10 mouse cellular contexts compared by ENCODE assay signal in genomic region chr7:110801028-110801427, GRCm38 (mm10). TPM values are rescaled to one million over a fixed set of nuclear protein-coding genes. Genes with fewer than 3 reads are reported as not detected.
DNase-seq lines count a peak whose midpoint lies in the region; ATAC-seq and TF ChIP-seq lines count a peak whose summit lies in the region.
"Had no signal": no experiment of that assay in that cellular context is flagged by ENCODE, and none has a peak within 500 bp of the region (broad histone marks: within the 10 kb centered on the region; RNA-seq: fewer than 3 reads in every experiment).

No protein-coding gene starts in this region.

- H3K4me1 ChIP-seq in heart, embryonic 11.5 days (ENCODE audit: control insufficient read depth, insufficient read depth, low read length): no peaks in the 10 kb centered on the region
- H3K4me1 ChIP-seq in intestine, embryonic 16.5 days (ENCODE audit: control insufficient read depth, insufficient read depth, low read length): peaks cover 7% of the 10 kb centered on the region
- peaks cover 10% of the 10 kb centered on the region for H3K4me1 ChIP-seq in limb, embryonic 13.5 days
- H3K4me1 ChIP-seq in midbrain, embryonic 16.5 days (ENCODE audit: control insufficient read depth, insufficient read depth, low read length): no peaks in the 10 kb centered on the region
- peaks cover 10% of the 10 kb centered on the region; the same call in 1 of the 2 replicates for H3K4me1 ChIP-seq in spleen, adult 2 months (ENCODE audit: control insufficient read depth, insufficient read depth, insufficient read length)
- H3K4me1 ChIP-seq: neural tube, embryonic 12.5 days had no signal

- H3K4me2 ChIP-seq in heart, embryonic 11.5 days: no peak overlapping the region
- H3K4me2 ChIP-seq in intestine, embryonic 16.5 days (ENCODE audit: low read depth, low read length): no peak overlapping the region
- no peak overlapping the region for H3K4me2 ChIP-seq in limb, embryonic 13.5 days (replicated peaks)
- no peak overlapping the region for H3K4me2 ChIP-seq in midbrain, embryonic 16.5 days (ENCODE audit: low read length)
- H3K4me2 ChIP-seq: neural tube, embryonic 12.5 days had no signal

- TF ChIP-seq POLR2A in spleen, adult 2 months (IDR thresholded peaks at IDR 0.05; ENCODE audit: low read depth, low read length): no peak

- no peaks in the 10 kb centered on the region for H3K9me3 ChIP-seq in heart, embryonic 11.5 days (replicated peaks; ENCODE audit: control insufficient read depth, low read length)
- no peaks in the 10 kb centered on the region for H3K9me3 ChIP-seq in intestine, embryonic 16.5 days (ENCODE audit: control insufficient read depth, low read length)
- H3K9me3 ChIP-seq in limb, embryonic 13.5 days: no peaks in the 10 kb centered on the region
- no peaks in the 10 kb centered on the region for H3K9me3 ChIP-seq in midbrain, embryonic 16.5 days (replicated peaks; ENCODE audit: control insufficient read depth, low read length, poor library complexity, severe bottlenecking)
- H3K9me3 ChIP-seq: neural tube, embryonic 12.5 days had no signal

- no peaks in the 10 kb centered on the region for H3K36me3 ChIP-seq in heart, embryonic 11.5 days (ENCODE audit: control insufficient read depth, insufficient read depth, low read length)
- H3K36me3 ChIP-seq in intestine, embryonic 16.5 days (ENCODE audit: control insufficient read depth, insufficient read depth, low read length): no peaks in the 10 kb centered on the region
- H3K36me3 ChIP-seq in limb, embryonic 13.5 days: no peaks in the 10 kb centered on the region
- H3K36me3 ChIP-seq in midbrain, embryonic 16.5 days (ENCODE audit: control insufficient read depth, insufficient read depth, low read length): no peaks in the 10 kb centered on the region
- peaks cover 20% of the 10 kb centered on the region for H3K36me3 ChIP-seq in spleen, adult 2 months (ENCODE audit: control insufficient read depth, insufficient read depth, low read length)
- H3K36me3 ChIP-seq: neural tube, embryonic 12.5 days had no signal

- 2% methylated on average over 4 of the region's 4 CpGs for WGBS in heart, embryonic 11.5 days (ENCODE audit: insufficient replicate concordance)
- under 1% methylated on average over 4 of the region's 4 CpGs for WGBS in intestine, embryonic 16.5 days
- 4% methylated on average over 4 of the region's 4 CpGs for WGBS in limb, embryonic 13.5 days
- WGBS in midbrain, embryonic 16.5 days: under 1% methylated on average over 4 of the region's 4 CpGs
- 2% methylated on average over 4 of the region's 4 CpGs for WGBS in spleen, adult 2 months

- DNase-seq in heart, adult 18-20 months: peak; percentile 83 to 91
- DNase-seq in cerebellum, postnatal 25 days: peak; percentile 85 to 90
- DNase-seq in gastrocnemius, adult 18-20 months (ENCODE audit: low spot score): peak; percentile 83
- peak; percentile 53 to 73 for DNase-seq in spleen, adult 2 months (ENCODE audit: low read depth in 1 of 2, low spot score in 2 of 2)

- peak; percentile 78; the same call in 1 of the 2 replicates for TF ChIP-seq CTCF in spleen, adult 2 months (IDR thresholded peaks at IDR 0.05; ENCODE audit: extremely low read depth, insufficient read depth, insufficient read length, insufficient replicate concordance)

- no peak overlapping the region for H3K4me3 ChIP-seq in heart, embryonic 11.5 days (ENCODE audit: low read depth, low read length)
- no peak overlapping the region for H3K4me3 ChIP-seq in intestine, embryonic 16.5 days (ENCODE audit: low read length)
- H3K4me3 ChIP-seq in limb, embryonic 13.5 days: no peak overlapping the region
- no peak overlapping the region for H3K4me3 ChIP-seq in midbrain, embryonic 16.5 days (ENCODE audit: low read depth, low read length)
- no peak overlapping the region for H3K4me3 ChIP-seq in spleen, adult 2 months (ENCODE audit: extremely low read depth, insufficient read depth, insufficient read length)
- H3K4me3 ChIP-seq: neural tube, embryonic 12.5 days had no signal

- H3K27ac ChIP-seq in heart, embryonic 11.5 days (ENCODE audit: low read depth, low read length): no peak overlapping the region
- H3K27ac ChIP-seq in intestine, embryonic 16.5 days (ENCODE audit: low read length): no peak overlapping the region
- no peak overlapping the region for H3K27ac ChIP-seq in limb, embryonic 13.5 days
- H3K27ac ChIP-seq in midbrain, embryonic 16.5 days (ENCODE audit: low read length): no peak overlapping the region
- no peak overlapping the region for H3K27ac ChIP-seq in spleen, adult 2 months (ENCODE audit: insufficient read depth, low read length)
- H3K27ac ChIP-seq: neural tube, embryonic 12.5 days had no signal

- H3K9ac ChIP-seq in heart, embryonic 11.5 days (ENCODE audit: low read depth, low read length): no peak overlapping the region
- no peak overlapping the region for H3K9ac ChIP-seq in intestine, embryonic 16.5 days (ENCODE audit: low read depth, low read length)
- no peak overlapping the region for H3K9ac ChIP-seq in limb, embryonic 13.5 days
- H3K9ac ChIP-seq in midbrain, embryonic 16.5 days (ENCODE audit: low read depth, low read length): no peak overlapping the region
- H3K9ac ChIP-seq: neural tube, embryonic 12.5 days had no signal

- no peaks in the 10 kb centered on the region for H3K27me3 ChIP-seq in heart, embryonic 11.5 days (ENCODE audit: control insufficient read depth, insufficient read depth, low read length)
- H3K27me3 ChIP-seq in intestine, embryonic 16.5 days (replicated peaks; ENCODE audit: control insufficient read depth, insufficient read depth, low read length): no peaks in the 10 kb centered on the region
- no peaks in the 10 kb centered on the region for H3K27me3 ChIP-seq in limb, embryonic 13.5 days
- H3K27me3 ChIP-seq in midbrain, embryonic 16.5 days (ENCODE audit: control insufficient read depth, insufficient read depth, low read depth, low read length): no peaks in the 10 kb centered on the region
- no peaks in the 10 kb centered on the region for H3K27me3 ChIP-seq in spleen, adult 2 months (ENCODE audit: control insufficient read depth, insufficient read depth, low read length)
- H3K27me3 ChIP-seq: neural tube, embryonic 12.5 days; Patski had no signal

- ATAC-seq in heart, embryonic 11.5 days (replicated peaks; ENCODE audit: insufficient number of reproducible peaks, low FRiP score, low TSS enrichment): no peak
- peak; percentile 46 for ATAC-seq in intestine, embryonic 16.5 days
- peak; percentile 9; the same call in 1 of the 2 replicates for ATAC-seq in limb, embryonic 13.5 days (ENCODE audit: low FRiP score, low read depth)
- ATAC-seq in midbrain, embryonic 16.5 days: peak; percentile 77
- ATAC-seq: Patski had no signal

RNA-seq across cellular contexts. Expression of gene Ampd3, which starts 33.0 kb away (rescaled TPM):
- 10 to 100 TPM; 31.3 to 34.4 TPM for total RNA-seq in heart, adult 18-20 months (2021)
- 6.0 and 8.9 TPM in 2 replicates for polyA plus RNA-seq in heart, embryonic 11.5 days (2014; fragmentation: Nextera tagmentation; extraction: Ambion mirVana)
- total RNA-seq in gastrocnemius, adult 18-20 months (2021): 10 to 100 TPM; 10.8 to 15.2 TPM
- polyA plus RNA-seq in intestine, embryonic 16.5 days (2015; fragmentation: Nextera tagmentation; extraction: Ambion mirVana): 4.0 and 4.5 TPM in 2 replicates
- polyA plus RNA-seq in limb, embryonic 13.5 days (2015; fragmentation: Nextera tagmentation; extraction: Ambion mirVana): 2.8 and 3.7 TPM in 2 replicates
- 10.3 and 13.9 TPM in 2 replicates for polyA plus RNA-seq in midbrain, embryonic 16.5 days (2015; fragmentation: Nextera tagmentation; extraction: Ambion mirVana)
- 15.8 and 21.8 TPM in 2 replicates for polyA plus RNA-seq in spleen, adult 2 months (2012; rRNA removed)

RNA-seq across cellular contexts. Expression of gene Rnf141, which starts 43.2 kb away (rescaled TPM):
- 10 to 100 TPM; 43.8 to 46.3 TPM for total RNA-seq in heart, adult 18-20 months (2021)
- 34.1 and 35.5 TPM in 2 replicates for polyA plus RNA-seq in heart, embryonic 11.5 days (2014; fragmentation: Nextera tagmentation; extraction: Ambion mirVana)
- 10 to 100 TPM; 19.3 to 23.7 TPM for total RNA-seq in gastrocnemius, adult 18-20 months (2021)
- 37.5 and 39.0 TPM in 2 replicates for polyA plus RNA-seq in intestine, embryonic 16.5 days (2015; fragmentation: Nextera tagmentation; extraction: Ambion mirVana)
- polyA plus RNA-seq in limb, embryonic 13.5 days (2015; fragmentation: Nextera tagmentation; extraction: Ambion mirVana): 18.5 and 19.0 TPM in 2 replicates
- polyA plus RNA-seq in midbrain, embryonic 16.5 days (2015; fragmentation: Nextera tagmentation; extraction: Ambion mirVana): 35.1 and 39.7 TPM in 2 replicates
- polyA plus RNA-seq in spleen, adult 2 months (2012; rRNA removed): 10.0 and 12.4 TPM in 2 replicates
